Mouse (Mus musculus) adrenal gland, postnatal 4 days (tissue): ENCODE results near the gene Rgs9bp. TPM values are rescaled to one million over a fixed set of nuclear protein-coding genes. Genes with fewer than 3 reads are reported as not detected.
"Not testable (repeated sequence)": the region's sequence is repeated elsewhere in the genome, so short reads cannot be mapped to it uniquely, and the experiment has no call there.

ENCODE experiments used
- DNase-seq, 2 experiments: peaks; one replicate each; pipeline ENCODE4 v3.0.0; 2021 to 2022; ENCODE audit warnings: low spot score in 2 of 2, mixed read lengths in 2 of 2
- total RNA-seq, 2 experiments: library from RNA; stranded (reverse); gene quantifications; 2 replicates each; pipeline ENCODE4 v1.2.3; 2021

Gene Rgs9bp
- total RNA-seq, 2 experiments from 2014 or later: 0.34 to 0.39 TPM

- no peak for DNase-seq
Measured at GRCm38 (mm10) chr7:35584068-35584785, 1.2 kb downstream of the Rgs9bp start.

DNA sequence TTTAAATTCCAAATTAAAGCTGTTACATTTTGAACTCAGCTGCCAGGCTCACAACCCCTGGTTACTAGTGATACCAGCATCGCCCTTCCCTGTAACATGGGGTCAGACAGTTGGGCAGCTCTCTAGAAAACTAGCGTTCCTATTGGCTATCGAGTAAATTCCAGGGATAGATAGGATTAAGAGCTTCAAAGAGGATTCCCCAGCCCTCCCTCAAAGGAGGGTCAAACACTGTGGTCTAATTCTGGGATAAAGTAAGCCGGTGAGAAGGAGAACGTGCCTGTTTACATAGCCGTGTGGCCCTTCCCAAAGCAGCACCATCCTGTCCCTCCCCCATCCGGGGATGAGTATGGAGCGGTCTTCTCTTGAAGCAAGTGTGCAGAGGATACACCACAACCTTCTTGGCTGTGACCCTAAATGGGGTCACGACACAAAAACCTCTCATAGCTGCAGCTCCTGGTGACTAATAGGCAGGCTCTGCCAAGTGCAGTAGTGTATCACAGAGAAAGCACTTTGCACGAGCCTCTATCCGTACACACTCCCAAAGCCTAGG lies 1.8 kb downstream of the Rgs9bp start:
- DNase-seq: no peak

DNA sequence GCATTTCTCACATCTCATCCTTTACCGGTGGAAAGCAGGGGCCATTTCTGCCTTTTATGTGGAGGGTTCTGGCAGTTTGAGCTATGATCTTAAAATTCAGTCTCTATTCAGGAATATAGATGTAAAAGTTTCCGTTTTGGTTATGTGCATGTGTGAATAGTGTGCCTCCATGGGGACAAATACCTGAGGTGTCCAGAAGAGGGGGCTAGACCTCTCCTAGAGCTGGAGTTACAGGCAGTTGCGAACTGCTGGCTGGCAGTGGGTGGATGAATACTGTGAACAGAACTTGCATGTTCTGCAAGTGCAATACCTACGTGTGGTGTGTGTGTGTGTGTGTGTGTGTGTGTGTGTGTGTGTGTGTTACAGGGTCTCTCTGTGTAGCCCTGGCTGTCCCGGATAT lies 2.7 kb downstream of the Rgs9bp start:
- no peak for DNase-seq

GRCm38 (mm10) chr7:35579849-35580248 lies 5.5 kb downstream of the Rgs9bp start:
- DNase-seq: no peak

- not testable (repeated sequence) for DNase-seq
Measured at GRCm38 (mm10) chr7:35570883-35571282, 14.5 kb downstream of the Rgs9bp start.

GRCm38 (mm10) chr7:35569724-35570123 lies 15.7 kb downstream of the Rgs9bp start:
- DNase-seq: not testable (repeated sequence)

DNA sequence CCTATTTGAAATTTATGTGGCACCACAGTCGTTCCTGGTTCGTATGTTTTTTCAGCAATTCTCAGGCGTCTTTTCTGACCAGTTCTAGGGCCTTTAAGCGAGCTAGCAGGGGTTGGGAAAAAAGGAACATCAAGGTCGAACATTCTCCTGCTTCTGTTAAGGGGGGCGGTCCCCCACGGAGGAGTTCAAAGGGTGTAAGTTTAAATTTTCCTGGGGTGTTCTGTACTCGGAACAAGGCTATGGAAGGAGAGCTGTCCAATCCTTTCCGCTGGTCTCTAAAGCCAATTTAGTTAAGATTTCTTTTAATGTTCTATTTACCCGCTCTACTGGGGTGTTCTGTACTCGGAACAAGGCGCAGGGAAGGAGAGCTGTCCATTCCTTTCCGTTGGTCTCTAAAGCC lies 19.4 kb downstream of the Rgs9bp start:
- DNase-seq: not testable (repeated sequence)

DNA sequence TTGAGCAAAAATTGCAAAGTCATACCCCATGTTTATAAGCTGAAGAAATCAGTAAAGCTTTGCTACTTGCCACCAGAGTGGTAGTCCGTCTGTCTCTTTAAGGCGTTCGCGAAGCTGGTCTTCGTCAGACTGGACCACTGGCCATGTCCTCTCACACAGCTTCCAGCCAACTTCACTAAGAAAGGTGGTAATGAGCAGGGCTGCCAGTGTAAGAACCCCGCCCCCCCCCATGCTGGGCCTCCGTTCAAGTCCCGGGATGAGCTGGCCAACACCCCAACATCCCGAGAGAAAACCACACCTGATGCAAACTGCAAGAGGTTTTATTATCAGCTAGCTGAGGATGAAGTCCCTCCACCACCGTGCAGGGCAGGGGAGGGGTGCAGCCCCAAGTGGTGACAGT lies 20.5 kb downstream of the Rgs9bp start:
- not testable (repeated sequence) for DNase-seq

GRCm38 (mm10) chr7:35564067-35564865 lies 21.1 kb downstream of the Rgs9bp start:
- no peak for DNase-seq

DNA sequence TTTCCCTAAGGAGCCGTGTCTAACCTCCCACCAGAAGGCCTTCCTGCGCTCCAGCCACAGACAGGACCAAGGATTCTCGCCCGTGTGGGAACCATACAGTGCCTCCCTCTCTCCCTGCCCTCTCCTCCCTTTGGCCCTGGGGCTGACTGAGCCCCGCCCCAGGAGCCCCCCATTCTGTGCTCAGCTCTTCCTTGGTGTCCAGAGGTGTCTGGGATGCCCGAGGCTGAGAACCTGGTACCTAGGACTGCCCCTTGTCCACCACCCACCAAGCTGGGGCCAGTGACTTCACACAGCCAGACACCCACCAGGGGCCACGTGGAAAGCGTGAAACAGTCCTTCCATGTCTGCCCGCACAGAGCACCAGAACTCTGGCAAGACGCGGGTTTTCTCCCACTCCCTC lies 22.3 kb downstream of the Rgs9bp start:
- DNase-seq: no peak

DNA sequence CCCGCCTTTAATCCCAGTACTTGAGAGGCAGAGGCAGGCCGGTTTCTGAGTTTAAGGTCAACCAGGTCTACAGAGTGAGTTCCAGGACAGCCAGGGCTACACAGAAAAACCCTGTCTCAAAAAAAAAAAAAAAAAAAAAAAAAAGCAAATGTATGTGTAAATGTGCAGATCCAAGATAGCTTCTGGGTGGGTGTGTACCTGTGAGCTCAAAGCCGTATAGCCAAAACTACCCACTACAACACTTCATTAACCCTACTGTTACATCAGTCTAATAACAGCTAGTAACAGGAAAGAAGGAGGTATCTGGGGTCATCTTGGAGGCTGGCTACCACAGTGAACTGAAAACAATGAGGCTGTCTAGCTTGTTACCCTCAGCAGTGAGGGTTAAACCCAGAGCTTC lies 25.5 kb downstream of the Rgs9bp start:
- DNase-seq: no peak

DNA sequence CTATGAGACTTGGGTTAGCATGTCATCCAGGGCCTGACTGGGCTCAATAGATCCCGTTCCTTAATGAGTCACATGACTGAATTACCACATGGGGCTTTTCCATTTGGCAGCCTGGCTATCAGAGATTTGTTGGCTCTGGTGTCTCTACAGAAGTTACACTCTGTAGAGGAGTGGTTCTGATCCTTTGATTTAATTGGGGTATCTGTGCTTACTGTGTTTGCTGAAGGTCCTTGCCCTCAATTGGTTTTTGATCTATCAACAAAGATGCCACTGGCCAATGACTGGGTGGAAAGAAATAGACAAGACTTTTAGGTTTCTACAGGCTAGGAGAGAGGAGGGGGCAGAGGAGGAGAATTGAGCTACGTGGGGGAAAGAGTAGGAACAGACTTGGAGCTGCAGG lies 26.7 kb downstream of the Rgs9bp start:
- no peak for DNase-seq

DNA sequence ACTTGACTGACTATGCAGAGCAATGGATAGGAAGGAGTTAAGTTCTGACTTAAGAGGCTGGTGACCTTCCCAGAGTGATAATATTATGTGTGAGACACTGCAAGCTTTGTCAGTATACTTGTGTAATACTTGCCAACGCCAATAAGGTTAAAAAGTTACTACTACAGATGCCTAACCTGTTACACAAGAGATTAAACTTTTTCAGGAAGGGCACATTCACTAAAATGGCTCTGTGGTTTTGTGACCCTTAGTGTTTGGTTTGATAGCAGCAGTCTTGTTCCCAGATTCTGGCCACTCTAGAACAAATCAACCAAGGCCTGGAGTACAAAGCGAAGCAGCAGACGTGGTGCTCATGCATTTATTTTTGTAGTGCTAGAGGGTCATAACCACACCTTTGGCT lies 27.8 kb downstream of the Rgs9bp start:
- no peak for DNase-seq

GRCm38 (mm10) chr7:35556905-35557304 lies 28.5 kb downstream of the Rgs9bp start:
- no peak for DNase-seq

- no peak for DNase-seq
Measured at GRCm38 (mm10) chr7:35556205-35556603, 29.2 kb downstream of the Rgs9bp start, which contains the start of gene Nudt19. Gene Nudt19, minus strand, starts transcription at chr7:35556304.

DNA sequence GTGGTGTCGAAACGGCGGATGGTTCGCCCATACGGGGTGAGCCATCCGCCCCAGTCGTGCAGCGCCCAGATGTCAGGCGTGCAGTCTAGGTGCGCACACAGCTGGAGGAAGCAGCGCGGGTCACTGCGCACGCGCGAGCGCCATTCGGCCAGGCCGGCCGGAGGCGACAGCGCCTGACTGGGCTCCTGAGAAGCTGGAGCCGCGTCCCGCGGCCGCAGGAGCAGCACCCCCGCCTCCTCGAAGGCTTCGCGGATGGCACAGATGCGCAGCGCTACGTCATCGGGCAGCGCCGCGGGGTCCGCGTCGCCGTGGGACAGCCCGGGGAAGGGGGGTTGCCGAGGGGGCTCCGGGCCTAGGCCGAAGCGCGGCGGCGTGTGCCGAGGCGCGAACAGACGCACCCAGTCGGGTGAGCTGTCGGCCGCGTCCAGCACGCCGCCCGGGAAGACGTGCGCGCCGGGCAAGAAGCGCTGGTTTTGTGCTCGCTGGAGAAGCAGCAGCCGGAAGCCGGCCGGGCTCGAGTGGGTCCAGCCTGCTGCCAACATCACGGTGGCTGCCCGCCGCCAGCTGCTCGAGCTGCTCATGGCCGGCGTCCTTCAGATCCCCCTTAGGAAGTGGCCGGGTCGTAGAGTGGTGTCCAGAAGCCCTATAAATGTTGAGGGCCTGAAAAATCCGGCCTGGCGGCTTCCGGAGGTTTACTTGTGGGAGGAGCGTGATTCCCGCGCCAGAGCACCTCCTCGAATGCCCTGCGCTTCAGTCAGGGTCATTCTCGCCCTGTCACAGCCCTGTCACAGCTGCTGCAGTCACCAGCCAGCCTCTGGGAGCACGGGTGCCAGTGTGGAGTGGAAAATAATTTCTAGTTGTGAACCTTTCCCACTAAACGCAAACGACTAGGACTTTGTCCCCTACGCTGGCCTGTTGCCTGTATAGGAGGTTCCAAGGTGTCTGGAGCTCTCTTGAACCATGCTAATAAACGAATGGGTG lies 29.9 kb downstream of the Rgs9bp start:
- DNase-seq: peak; percentile 69 to 75

- no peak for DNase-seq
Measured at GRCm38 (mm10) chr7:35554605-35555175, 30.7 kb downstream of the Rgs9bp start.

DNA sequence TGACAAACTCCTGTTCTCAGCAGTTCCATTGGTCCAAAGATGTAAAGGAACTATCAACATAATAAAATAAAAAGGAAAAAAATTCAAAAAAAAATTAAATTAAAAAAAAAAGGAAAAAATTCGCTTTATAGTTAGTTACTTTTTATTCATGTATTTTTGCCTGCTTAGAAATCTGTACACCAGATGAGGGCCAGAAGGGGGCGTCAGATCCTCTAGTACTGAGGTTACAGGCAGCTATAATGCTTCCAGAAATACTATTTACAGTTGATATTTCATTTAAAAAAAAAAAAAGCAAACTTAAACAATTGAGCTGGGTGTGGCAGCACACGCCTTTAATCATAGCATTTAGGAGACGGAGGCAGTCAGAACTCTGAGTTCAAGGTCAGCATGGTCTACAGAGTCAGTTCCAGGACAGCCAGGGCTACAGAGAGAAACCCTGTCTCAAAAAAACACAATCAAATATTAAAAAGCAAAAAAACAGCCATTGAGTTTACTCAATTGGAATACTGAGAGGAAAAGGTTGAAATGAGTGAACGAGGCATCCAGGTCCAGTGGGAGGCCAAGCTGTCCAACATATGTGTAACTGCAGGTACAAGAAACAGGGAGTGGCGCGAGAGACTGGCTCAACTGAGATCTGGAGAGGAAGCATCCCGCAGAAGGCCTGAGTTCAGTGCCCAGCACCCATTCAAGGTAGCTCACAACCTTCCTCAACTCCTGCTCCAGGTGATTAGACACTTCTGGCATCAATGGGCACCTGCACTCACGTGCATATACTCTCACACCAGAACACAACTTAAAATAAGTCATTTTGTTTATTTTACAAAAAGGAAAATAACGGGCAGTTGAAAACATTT lies 31.4 kb downstream of the Rgs9bp start:
- no peak for DNase-seq

- DNase-seq: peak in 1 of 2 experiments; percentile 45
Measured at GRCm38 (mm10) chr7:35545881-35546280, 39.5 kb downstream of the Rgs9bp start.

DNA sequence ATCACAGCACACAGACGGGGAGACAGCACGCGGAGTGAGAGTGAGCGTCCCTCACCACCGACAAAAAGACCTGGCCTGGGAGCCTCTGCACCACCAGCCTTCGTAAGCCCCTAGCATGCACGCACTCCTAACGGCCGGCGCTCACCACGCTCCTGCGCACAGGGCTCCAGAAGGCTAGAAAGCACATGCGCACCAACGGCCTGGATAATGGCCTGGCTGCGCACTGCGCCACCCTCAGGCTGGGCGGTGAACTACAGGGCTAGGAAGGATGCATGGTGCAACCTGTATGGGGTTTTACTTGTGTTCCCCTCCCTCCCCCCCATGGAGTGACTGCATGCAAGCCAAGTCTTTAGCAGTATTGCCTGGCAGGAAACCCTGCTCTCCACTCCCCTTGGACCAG lies 47.8 kb downstream of the Rgs9bp start, which contains the start of gene Tdrd12:
Gene Tdrd12, minus strand, starts transcription at position 184 of the 400 bp plus-strand sequence.
- no peak for DNase-seq
